Mouse (Mus musculus): ENCODE measurements around the gene Morn5.

Gene Morn5

DNA sequence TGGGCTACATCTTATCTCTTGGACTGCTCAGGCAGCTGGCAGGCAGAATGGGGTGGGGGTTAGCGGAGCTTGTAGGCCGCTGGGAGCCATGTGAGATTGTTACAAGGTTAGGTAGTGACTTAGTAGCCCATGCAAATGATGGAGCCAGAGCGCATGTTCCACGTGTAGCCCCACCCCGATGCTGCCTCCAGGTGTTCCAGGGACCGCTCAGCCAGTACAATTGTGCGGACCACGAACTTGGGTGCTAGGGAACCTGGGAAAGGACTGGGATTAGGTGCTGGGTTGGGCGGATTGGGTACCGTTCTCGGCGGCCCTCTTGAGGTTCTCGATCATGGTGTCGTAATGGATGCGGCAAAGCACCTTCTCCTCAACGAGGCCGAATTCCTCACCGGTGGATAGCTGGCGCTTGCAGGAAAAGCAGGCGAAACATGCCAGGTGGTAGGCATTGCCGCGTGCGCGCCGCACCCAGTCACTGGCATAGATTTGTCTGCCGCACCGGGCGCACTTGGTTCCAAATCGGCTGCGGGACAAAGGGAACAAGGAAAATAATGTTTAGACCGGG lies 44.7 kb downstream of the Morn5 start:
- CTCF ChIA-PET, result interaction anchor here in 1 of 4 experiments (0.7 kb wide), 1 partner anchor 213 kb away, joined by 3 read pairs; no protein-coding TSS in a partner anchor
- POLR2A ChIA-PET, result interaction anchor here in 2 of 4 experiments (1.2 to 3.6 kb wide), 4 partner anchors 9 to 115 kb away, joined by 3 to 22 read pairs (median 8); partner anchors contain the start of genes Lhx6 (in 1 of the 2) and Ttll11 (in 1 of the 2)

DNA sequence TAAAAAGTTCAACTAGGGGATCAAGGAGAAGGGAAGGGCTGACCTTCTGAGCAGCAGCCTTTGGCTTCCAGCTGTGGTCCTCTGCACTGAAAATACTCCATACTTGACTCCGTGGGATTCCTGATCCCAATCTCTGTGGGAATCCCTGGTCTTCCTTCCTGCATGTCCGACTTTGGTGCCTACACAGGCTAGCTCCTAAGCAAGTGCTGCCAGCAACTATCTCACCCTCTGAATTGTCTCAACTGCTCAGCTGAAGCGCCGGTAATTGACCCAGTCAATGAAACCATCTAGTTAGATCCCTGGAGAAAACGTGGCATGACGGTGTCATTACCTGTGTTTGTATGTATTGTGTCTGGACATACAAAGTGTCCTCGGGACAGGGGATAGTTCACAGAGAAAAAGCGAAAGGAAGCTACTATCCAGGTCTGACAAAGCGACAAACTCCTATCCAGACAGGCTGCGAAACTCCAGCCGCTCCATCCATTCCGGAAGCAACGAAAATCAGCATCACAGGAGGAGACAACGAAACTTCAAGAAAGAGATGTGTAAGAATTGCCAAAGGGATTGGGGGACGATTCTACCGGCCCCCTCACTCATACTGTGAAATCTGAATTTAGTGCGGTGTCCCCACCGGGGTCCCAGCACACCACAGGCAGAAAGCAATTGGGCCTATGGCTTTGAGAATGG lies 48.0 kb downstream of the Morn5 start:
- ChIA-PET CTCF (no interaction called here), POLR2A (interaction anchor here in 1 of 4 experiments (0.6 kb wide), 1 partner anchor 11 kb away, joined by 3 read pairs; no protein-coding TSS in a partner anchor)

DNA sequence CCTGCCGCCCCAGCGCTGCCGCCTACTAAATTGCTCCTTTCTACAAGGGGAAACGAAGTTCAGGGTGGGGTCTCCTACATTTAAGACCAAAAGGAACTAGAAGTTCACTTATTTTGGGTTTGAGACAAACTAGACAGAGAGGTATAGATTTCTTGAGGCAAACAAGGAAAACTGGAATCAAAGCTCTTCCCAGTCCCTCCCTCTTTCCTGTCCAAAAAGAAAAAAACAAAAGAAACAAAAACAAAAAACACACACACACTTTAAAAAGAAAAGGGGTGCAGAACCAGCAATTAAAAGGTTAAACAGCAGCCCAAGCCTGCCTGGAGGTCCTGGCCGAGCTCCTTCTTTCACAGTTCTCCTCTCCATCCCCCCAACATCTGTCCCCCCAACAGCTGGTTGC lies 48.8 kb downstream of the Morn5 start:
- ChIA-PET CTCF (interaction anchor here in 1 of 4 experiments (0.5 kb wide), 1 partner anchor 994 kb away, joined by 3 read pairs; no protein-coding TSS in a partner anchor), POLR2A (interaction anchor here in 2 of 4 experiments (0.6 to 0.9 kb wide), 2 partner anchors 10 to 38 kb away, joined by 3 read pairs; partner anchors contain the start of gene Mrrf (in 1 of the 2))

DNA sequence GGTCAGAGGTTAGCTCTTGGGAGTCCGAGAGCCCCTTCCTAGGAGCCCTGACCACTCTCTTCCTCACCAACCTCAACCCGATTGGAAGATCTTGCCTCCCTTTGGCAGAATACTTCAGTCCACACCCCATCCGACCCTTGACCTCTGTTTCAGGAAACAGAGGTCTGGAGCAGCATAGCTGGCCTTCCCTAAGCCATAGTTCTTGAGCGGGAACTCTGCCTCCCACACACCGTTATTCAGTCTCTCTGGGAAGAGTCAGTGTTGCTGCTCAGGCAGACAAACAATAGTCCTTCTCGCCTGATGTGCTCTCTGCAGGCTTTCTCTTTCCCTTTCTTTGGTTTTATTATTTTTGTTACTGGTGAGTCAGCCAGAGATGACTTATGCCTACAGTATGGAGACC lies 50.5 kb downstream of the Morn5 start:
- ChIA-PET POLR2A (interaction anchor here in 1 of 4 experiments (1.4 kb wide), 1 partner anchor 9 kb away, joined by 3 read pairs; no protein-coding TSS in a partner anchor), CTCF (no interaction called here)

DNA sequence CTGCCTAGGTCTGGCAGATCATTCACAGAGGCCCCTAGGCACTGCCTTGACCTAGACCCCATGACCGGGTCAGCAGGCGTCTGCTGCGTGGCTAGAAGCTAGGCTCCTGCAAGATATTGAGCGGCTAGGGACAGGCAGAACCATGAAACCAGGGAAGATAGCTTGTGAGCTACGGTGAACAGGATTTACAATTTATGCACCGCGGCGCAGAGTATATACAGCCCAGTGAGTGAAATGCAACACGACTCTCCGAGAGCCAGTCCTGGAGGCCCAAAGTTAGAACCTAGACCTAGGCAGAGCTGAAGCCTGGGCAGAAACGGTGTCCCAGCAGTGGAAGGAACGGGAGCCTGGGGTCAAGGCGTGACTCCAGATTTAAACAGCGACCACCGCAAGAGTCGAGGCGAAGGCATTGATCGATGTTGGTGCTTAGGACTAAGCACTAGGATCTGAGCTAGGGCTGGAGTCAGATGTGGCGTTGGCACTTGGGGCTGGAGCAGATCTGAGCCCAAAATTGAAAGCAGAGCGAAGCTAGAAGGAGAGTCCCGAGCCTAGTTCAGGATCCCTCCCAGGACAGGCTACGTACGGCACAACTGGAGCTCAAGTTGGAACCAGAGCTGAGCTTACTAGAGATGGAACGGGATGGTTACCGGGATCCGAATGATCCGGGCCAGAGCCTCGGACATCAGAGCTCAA lies 52.8 kb downstream of the Morn5 start:
- ChIA-PET CTCF (interaction anchor here (0.6 to 2.0 kb wide), 6 partner anchors 79 to 133 kb away, joined by 3 to 28 read pairs (median 4); no protein-coding TSS in a partner anchor), POLR2A (interaction anchor here (0.6 to 2.0 kb wide), 12 partner anchors 8 to 192 kb away, joined by 3 to 13 read pairs (median 5); partner anchors contain the start of genes Mrrf (in 2 of the 4), Rbm18 (in 2 of the 4), Morn5 (in 1 of the 4) and Ndufa8 (in 1 of the 4))

DNA sequence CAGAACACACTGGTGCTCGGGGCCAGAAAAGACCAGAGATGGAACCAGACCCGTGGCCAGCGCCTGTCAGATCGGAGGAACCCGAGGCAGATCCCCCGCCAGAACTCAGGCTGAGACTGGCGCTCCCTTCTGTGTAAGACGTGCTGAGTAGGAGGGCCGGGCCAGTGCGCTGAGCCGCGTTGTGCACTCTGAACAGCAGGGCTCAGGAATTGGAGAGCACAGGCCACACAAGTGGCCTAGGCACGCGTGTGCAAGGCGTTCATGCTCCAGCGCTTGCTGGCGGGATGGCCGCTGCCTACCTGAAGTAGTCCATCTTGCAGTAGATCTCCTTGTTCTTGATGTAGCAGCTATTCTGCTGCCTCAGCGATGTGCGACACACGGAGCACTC lies 53.3 kb downstream of the Morn5 start:
- CTCF ChIA-PET, result interaction anchor here (0.6 to 2.0 kb wide), 6 partner anchors 79 to 132 kb away, joined by 3 to 28 read pairs (median 4); no protein-coding TSS in a partner anchor
- POLR2A ChIA-PET, result interaction anchor here (0.6 to 2.0 kb wide), 10 partner anchors 9 to 124 kb away, joined by 3 to 13 read pairs (median 7); partner anchors contain the start of genes Mrrf (in 2 of the 4), Rbm18 (in 2 of the 4), Morn5 (in 1 of the 4) and Ndufa8 (in 1 of the 4)

DNA sequence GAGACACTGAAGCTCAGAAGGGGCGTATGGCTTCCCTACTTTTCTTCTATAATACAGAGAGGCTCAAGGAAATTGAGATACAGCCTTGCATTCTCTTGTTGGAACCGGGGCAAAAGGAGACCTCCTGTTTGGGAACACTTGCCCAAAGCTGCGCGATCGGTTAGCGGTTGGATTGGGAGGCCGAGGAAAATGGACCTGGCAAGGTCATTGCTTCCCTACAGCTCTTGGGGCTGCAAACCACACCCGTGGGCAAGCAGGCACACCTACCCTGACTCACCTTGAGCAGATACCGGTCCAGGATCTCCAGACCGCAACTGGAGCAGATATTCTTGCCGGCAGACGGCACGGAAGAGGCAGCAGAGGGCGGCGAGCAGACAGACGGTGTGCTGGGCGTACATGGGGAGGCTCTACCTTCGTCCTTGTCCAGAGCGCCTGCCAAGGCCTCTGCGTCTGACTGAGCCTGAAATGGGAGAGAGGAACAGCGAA lies 53.9 kb downstream of the Morn5 start:
- POLR2A ChIA-PET, result interaction anchor here in 2 of 4 experiments (1.6 to 2.0 kb wide), 6 partner anchors 10 to 33 kb away, joined by 4 to 13 read pairs (median 8); partner anchors contain the start of genes Mrrf (in 1 of the 2) and Rbm18 (in 1 of the 2)

DNA sequence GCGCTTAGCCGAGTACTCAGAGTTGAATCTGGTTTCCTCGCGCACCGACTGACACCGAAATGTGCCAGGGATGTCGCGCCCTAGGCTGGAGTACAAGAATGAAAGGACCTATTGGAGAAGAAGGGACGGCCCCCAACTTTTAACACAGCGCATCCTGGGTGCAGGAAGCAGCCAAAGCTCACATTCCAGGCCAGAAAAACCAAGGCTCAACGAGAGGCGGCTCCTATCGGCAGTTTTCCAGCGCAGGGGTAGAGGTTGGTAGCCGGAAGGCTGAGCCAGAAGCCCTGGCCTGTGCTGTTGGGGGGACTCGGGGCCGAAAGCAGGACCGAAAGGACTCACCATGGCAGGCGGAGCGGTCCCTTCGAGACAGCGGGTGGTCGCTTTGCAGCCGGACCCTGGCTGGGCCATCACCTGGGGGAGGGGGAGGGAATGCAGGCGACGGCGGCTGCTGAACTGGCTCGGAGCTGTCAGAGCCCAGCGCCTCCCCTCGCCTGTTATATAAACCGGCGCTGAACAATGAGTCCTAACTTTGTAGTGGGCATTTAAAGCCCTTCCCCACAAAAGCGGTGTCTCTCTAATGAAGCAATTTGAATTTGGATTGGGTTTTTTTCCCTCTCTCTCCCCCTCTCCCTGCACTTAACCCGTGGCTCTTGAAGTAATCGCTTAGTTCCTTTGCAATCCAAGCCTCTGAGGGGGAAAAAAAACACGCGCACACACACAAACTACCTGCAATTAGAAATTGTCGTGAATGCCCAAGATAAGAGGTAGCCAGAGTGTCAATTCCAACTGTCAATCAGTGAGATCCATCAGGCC lies 54.5 kb downstream of the Morn5 start:
- ChIA-PET CTCF (no interaction called here), POLR2A (interaction anchor here in 3 of 4 experiments (1.0 to 3.4 kb wide), 11 partner anchors 10 to 100 kb away, joined by 3 to 22 read pairs (median 8); partner anchors contain the start of genes Mrrf (in 1 of the 3) and Rbm18 (in 1 of the 3))

More for the DNA sequence above, 53.9 kb downstream of the Morn5 start:
- CTCF ChIA-PET, result interaction anchor here in 2 of 4 experiments (1.6 to 2.0 kb wide), 2 partner anchors 80 to 95 kb away, joined by 3 to 8 read pairs; no protein-coding TSS in a partner anchor

DNA sequence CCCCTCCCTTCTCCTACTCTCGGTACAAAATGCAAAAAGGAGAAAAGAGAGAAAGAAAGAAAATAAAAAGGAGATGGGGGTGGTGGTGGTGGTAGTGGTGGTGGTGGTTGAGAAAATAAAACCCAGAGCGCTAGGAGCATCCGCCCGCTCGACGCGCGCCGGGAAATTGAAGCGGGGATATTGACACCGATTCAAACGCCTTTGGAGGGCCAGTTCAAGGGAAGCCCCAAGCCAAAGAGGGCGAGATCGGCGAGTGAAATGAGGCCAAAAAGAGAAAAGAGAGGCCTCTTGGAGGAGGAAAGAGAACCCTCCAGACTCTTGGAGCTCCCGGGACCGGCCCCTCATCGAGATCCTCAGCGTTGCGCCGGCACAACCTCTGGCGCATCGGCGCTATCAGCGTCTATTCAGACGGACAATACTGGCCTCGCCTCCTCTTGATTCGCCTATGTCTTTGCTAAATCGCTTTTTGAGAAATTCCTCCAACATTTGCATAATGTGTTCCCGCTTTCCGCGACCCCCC lies 55.2 kb downstream of the Morn5 start:
- ChIA-PET CTCF (no interaction called here), POLR2A (interaction anchor here in 3 of 4 experiments (0.7 to 3.4 kb wide), 8 partner anchors 12 to 973 kb away, joined by 3 to 22 read pairs (median 4); partner anchors contain the start of genes Mrrf (in 1 of the 3) and Rbm18 (in 1 of the 3))

DNA sequence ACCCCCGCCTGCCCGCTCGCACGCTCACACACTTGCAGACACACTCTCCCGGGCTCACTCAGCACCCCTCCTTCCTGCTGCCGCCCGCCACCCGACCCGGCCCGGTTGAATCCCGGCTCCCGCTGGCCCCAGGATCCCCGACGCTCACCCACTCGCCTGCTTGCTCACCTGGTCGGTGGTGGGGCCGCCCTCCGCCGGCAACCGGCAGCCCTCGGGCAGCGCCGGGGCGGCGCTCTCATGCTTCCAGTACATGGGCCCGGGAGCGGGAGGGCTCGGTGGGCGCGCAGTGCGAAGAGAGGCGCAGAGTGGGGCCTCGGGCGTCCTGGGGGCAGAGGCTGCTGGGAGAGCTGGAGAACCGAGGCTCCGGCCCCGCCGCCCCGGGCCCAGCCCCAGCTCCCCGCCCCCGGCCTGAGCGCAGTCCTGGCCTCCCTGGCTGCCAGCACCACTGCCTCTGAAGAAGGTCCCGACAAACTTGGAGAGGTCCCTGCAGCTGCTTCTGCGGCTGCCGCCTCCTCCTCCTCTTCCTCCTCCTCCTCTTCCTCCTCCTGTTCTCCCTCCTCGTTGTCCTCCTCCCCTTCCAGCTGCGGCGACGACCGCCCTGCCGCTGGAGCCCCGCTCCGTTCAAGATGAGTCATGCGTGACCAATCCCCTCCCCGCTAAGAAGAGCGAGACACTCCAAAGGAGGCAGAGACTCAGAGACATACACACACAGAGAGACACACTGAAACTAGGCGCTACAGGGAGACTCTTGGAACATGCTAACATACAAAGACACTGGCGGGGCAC lies 55.9 kb downstream of the Morn5 start, which contains the start of gene Lhx6:
TSS of gene Lhx6 (minus strand) at position 453 of the 786 bp plus-strand sequence.
- POLR2A ChIA-PET, result interaction anchor here in 3 of 4 experiments (0.7 to 3.4 kb wide), 11 partner anchors 13 to 973 kb away, joined by 3 to 22 read pairs (median 3); no protein-coding TSS in a partner anchor
- CTCF ChIA-PET, result no interaction called here

DNA sequence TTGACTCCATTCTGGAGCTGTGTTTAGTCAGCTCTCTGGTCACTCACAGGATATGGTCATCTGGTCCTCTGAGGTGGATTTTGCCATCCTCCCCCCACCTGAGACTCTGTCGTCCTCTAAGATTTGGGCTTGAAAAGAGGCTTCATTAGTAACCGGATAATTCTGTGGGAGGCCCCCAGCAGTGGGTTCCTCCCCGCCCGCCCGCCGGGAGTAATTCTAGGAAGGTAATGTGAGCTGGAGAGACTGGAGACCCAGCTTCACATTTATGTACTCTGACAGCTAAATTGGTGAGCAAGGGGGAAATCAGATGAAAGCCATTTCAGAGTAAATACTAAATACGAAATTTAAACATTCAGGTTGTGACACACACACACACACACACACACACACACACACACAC lies 59.4 kb downstream of the Morn5 start:
- POLR2A ChIA-PET, result interaction anchor here in 2 of 4 experiments (0.7 to 1.4 kb wide), 3 partner anchors 11 to 91 kb away, joined by 3 to 4 read pairs (median 3); no protein-coding TSS in a partner anchor

DNA sequence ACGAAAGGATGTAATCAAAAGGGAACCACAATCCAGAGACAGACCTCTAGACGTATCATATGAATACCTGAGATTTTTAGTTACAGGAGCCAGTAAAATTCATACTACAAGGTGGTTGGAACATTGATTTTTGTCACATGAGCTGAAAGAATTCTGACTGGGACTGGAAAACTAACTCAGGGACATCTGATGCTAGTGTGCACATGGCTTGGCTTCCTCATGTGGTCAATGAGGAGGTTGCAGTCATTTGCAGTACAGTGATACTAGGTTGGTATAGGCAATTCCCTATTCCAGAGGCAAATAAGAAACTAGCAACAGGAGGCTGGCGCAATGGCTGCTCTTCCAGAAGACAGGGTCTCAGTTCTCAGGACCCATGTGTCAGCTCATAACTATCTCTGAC lies 63.4 kb downstream of the Morn5 start:
- POLR2A ChIA-PET, result no interaction called here
- CTCF ChIA-PET, result interaction anchor here in 1 of 4 experiments (1.1 kb wide), 1 partner anchor 103 kb away, joined by 3 read pairs; no protein-coding TSS in a partner anchor

More for the DNA sequence above, 59.4 kb downstream of the Morn5 start:
- CTCF ChIA-PET, result interaction anchor here in 2 of 4 experiments (0.6 to 1.0 kb wide), 2 partner anchors 63 to 104 kb away, joined by 3 to 5 read pairs; no protein-coding TSS in a partner anchor

DNA sequence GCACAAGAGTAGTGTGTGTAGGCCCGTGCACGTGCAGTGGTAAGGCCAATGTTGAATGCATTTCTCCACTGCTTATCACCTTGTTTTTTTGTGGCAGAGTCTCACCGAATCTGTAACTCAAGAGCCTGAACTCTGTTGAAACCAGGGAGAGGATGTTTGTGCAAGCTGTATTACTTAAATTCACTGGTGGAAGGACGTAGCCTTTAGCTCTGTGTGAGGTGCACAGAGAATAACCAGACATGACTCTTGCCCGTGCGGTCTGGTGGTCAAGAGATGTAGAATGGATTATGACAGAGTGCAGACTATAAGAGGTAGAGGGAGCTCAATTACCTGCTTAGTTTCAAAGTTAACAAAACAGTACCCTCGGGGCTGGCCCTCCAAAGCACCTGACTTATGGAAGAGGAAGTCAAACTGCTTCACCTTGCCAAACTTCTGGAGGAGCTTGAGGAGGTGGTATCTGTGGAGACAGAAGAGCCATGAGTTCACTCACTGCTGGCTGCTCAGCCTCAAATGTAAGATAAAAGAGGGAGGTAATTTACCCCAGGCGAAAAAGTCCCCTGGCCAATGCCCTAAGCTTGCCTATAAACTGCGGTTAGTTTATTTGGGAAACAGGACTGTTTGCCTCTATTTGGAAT lies 77.7 kb downstream of the Morn5 start:
- ChIA-PET CTCF (interaction anchor here in 1 of 4 experiments (0.5 to 0.6 kb wide), 2 partner anchors 118 to 747 kb away, joined by 3 to 5 read pairs; no protein-coding TSS in a partner anchor), POLR2A (interaction anchor here in 1 of 4 experiments (1.0 to 1.2 kb wide), 3 partner anchors 9 to 102 kb away, joined by 3 to 4 read pairs (median 4); no protein-coding TSS in a partner anchor)

DNA sequence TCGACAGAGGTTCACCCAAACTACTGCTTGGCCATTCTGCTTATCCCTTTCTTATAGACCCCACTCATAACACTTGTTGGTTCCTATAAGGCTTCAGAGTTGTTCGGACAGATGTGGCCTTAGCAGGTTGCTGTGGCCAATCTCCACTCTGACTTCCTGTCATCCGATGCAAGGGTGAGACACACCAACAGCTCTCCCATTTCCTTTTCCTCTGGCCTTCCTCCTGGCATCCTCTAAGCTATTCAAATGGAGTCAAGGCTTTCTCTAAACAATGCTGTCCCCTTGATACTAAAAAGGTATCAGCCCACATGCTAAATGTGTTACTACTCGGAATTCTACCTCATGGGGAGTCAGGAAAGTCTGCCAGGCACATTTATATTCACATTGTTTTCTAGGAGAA lies 78.7 kb downstream of the Morn5 start:
- ChIA-PET POLR2A (interaction anchor here in 1 of 4 experiments (1.0 kb wide), 1 partner anchor 69 kb away, joined by 3 read pairs; no protein-coding TSS in a partner anchor), CTCF (no interaction called here)

DNA sequence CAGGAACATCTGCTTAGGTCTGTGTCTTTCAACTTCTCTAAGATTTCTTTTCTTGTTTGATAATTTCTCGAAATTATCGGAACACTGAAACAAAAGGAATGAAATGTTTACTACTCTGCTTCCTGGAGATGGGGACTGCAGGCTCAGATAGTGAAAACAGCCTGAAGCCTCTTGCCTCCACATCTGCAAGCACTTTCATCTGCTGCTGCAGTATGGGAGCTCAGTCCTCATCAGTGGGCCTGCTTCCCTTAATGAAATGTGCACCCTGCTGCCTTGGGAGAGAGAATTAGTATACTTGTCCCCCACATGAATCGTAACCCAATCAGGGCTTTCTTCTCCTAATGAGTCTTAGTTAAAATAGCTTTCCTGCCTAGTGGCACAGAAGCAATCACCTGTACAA lies 79.8 kb downstream of the Morn5 start:
- POLR2A ChIA-PET, result interaction anchor here in 1 of 4 experiments (0.9 kb wide), 1 partner anchor 56 kb away, joined by 3 read pairs; no protein-coding TSS in a partner anchor
- CTCF ChIA-PET, result no interaction called here
